Comparison of ENCODE assay signal across 18 mouse cellular contexts in the genomic region with DNA sequence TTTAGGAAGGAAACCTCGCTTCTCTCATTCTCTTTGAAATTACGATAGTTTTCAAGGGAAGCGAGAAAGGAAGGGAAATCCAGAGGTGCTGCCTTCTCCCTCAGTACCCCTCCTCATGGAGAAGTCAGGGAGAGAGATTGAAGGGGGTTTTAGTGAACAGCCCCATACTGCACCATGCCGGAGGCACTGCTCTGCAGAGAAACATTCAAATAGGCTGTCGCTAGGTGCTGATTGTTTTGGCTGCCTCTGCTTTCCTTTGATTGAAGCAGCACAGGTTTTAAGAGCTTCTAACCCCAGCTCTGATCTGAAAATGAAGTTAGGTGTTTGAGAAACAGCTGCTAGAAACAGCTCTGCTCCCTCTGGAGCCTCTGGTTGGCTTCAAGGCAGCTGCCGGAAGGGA.
"Had no signal": no experiment of that assay in that cellular context is flagged by ENCODE, and none has a peak within 500 bp of the region (broad histone marks: within the 10 kb centered on the region; RNA-seq: fewer than 3 reads in every experiment).

No protein-coding gene starts in this region.

- H3K27ac ChIP-seq: kidney, postnatal 0 days; liver, embryonic 13.5 days; neural tube, embryonic 13.5 days; stomach, embryonic 15.5 days had no signal

- H3K36me3 ChIP-seq: liver, embryonic 13.5 days; neural tube, embryonic 13.5 days; stomach, embryonic 15.5 days had no signal

- H3K4me1 ChIP-seq: liver, embryonic 13.5 days; stomach, embryonic 15.5 days had no signal

- H3K9ac ChIP-seq: liver, embryonic 13.5 days; neural tube, embryonic 13.5 days; stomach, embryonic 15.5 days had no signal

- H3K4me2 ChIP-seq: liver, embryonic 13.5 days; midbrain, embryonic 11.5 days; neural tube, embryonic 13.5 days; stomach, embryonic 15.5 days had no signal

- ATAC-seq: intestine, embryonic 16.5 days; midbrain, embryonic 16.5 days had no signal

- DNase-seq: kidney, adult 18-20 months; kidney, adult 9 months; kidney, postnatal 36 days; liver, embryonic 13.5 days; lung, adult 2 months; lung, postnatal 14 days; lung, postnatal 4 days; retina, postnatal 1 day; right cerebral cortex, postnatal 25 days; spleen, adult 18-20 months; thymus, postnatal 25 days had no signal

- H3K9me3 ChIP-seq: neural tube, embryonic 13.5 days; stomach, embryonic 15.5 days had no signal

- H3K4me3 ChIP-seq: liver, embryonic 13.5 days; myocyte; neural tube, embryonic 13.5 days; stomach, embryonic 15.5 days had no signal

- H3K27me3 ChIP-seq: liver, embryonic 13.5 days; neural tube, embryonic 13.5 days; stomach, embryonic 15.5 days had no signal
